Mouse (Mus musculus): ENCODE measurements around the gene Gad2.

Gad2 gene

DNA sequence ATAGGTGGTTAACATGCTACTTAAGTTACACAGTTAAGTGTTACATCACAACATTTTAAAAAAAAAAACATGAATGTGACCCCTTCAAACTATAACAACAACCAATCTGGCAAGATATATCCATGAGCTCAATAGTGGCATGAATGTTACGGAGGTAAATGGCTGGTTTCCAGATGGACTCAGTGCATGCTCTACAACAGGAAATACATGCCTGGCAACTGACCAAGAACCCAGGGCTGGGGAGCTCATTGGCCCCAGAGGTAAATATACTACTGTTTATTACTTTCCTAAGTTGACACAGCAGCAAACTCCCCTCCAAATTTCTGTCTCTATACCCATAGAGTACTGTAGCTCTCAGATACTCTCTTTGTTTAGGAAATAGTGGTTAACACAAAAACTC lies 26.4 kb downstream of the Gad2 start:
- DNase-seq = no peak

DNA sequence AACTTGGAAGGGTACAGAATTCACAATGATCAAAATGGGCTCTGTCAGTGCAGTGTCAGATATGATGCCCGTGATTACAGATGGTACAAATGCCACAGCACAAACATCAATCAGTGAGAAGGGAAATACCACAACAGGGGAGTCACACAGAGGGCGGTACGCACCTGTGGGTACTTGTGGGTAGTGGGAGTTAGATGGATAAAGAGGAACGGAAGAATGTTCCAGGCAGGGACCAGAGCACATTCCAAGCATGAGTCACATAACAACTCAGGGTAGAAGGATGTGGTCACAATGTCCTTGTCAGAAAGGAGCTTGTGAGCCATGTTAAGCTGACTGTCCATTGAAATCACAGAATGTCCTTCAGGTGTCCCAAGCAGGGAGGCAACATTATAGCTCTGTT lies 29.8 kb downstream of the Gad2 start:
- no peak for DNase-seq

- DNase-seq = no peak
These were observed 41.7 kb downstream of the Gad2 start for GRCm38 (mm10) chr2:22663731-22664130.

DNA sequence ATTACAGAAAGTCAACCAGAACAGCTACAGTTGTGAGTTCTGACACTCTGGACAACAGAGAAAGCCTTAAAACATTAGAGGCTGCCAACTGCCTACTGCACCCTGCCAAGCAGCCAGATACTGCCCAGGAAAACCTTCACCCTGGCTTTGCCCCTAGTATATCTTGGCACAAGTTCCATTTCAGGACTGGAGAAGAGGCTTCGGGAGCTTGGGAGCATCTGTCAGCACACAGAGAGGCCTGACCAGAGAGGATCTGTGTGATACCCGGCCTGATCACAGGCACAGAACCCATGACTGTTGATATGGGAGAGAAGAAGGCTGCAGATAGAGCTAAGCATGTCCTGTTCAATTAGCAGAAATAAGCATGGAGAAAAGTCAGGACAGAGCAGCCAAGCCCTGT lies 48.4 kb downstream of the Gad2 start:
- no peak for DNase-seq

DNA sequence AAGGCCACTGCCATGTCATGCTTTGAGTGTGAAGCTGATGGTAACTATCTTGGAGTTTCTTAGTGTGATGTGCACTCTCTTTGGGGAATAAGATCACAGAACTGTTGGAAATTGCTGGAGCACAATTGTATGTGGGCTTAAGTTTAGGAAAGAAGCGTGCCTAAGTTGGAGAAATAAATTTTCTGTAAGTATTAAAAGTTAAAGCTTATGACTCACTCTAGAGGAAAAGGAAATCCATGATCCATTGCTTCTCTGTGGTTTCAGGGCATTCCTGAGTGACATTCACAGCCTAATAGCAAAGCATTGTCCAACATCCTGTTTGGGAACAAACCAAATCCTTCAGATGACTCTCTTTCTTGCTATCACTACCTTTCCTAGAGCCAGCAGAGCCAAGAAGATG lies 49.3 kb downstream of the Gad2 start:
- no peak for DNase-seq

DNA sequence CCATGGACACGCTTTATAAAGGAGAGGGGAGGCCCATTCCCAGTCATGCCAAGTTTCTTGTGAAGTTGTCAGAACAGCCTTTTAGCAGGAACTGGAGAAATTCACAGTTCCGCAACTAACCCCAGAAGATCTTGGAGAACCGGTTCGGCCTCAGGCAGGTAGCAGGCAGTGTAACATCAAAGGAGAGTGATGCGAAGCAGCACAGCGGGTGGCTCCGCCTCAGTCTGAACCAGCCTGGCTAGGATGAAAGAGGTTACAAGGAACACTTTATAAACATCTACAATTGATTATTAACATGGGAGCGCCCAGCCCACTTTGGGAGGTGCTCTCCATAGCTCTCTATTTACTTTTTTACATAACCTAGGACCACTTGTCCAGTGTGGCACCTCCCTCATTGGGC lies 55.1 kb downstream of the Gad2 start:
- no peak for DNase-seq

DNA sequence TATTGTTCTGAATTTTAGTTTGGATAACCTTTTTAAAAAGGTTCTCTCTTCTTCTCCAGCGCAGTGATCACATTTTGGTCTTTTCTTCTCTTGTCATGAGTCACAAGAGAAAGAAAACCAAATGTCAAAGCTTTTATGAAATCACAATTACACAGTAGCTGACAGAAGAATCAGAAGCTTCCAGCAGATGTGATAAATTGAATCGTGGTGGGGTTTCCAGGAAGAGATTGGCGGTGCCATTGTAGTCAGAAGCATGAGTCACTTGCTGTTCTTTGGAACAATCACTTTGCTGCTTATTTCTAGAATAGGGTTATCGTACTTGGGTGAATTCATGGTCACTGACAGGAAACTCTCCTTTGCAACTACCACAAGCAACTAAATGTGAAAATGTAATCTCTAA lies 57.9 kb downstream of the Gad2 start:
- no peak for DNase-seq

DNA sequence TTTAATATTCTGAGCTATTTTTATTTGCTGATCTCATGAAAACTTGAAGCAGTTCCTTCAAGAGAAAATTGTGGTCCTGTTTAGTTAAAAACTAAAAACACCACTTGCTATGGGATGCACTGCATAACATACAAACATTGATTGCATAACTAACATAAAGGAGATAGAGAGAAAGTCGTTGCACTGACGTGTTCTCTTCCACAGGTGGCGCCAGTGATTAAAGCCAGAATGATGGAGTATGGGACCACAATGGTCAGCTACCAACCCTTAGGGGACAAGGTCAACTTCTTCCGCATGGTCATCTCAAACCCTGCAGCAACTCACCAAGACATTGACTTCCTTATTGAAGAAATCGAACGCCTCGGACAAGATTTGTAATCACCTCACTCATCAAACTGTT lies 68.0 kb downstream of the Gad2 start:
- peak in 1 of 2 experiments; percentile 2 for DNase-seq

GRCm38 (mm10) chr2:22704780-22705727 lies 83.0 kb downstream of the Gad2 start:
- DNase-seq = no peak

GRCm38 (mm10) chr2:22706233-22706632 lies 84.2 kb downstream of the Gad2 start:
- no peak for DNase-seq

DNA sequence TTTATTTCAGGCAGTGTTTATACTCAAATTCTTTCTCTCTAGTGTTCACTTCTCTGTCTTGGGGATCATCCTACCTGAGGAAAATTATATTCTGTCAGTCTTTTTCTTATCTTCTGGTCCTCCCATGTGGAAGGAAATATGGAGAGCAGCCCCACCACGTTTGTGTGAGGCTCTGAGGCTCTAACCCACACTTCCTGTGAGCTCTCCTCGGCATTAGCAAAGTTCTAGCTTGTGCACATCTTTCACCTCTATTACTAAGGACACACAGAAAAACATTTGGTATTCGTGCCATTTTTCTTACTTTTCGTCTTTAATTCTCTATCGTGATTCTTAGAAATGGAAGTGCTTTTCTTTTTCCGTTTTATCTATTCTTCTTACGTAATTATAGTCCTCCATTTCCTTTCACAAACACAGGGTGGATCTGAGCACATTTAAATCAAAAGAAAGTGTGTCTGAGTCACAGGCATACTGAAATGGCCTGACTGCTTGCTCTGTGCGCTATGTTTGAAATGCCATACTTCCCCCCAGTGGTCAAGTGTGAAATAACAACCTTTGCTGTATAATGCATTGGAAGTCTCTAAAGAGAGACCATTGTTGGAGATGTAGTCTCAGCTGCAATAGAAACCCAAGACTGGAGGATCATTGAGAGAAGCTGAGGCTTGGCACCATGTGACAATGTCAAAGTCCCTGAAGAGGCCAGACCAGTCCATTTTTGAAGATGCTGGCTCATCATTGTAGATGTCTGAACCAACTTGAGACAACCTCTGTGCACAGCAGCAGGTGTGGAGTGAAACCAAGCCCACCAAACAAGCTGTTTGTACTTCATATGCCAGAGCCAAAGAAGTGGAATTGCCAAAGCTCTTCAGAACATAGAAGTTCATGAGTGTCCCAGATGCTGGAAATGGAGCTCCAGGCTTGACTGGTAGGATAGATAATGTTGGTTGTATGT lies 99.8 kb downstream of the Gad2 start:
- DNase-seq = peak; percentile 60 to 67

GRCm38 (mm10) chr2:22723927-22724534 lies 102.0 kb downstream of the Gad2 start:
- DNase-seq = no peak

DNA sequence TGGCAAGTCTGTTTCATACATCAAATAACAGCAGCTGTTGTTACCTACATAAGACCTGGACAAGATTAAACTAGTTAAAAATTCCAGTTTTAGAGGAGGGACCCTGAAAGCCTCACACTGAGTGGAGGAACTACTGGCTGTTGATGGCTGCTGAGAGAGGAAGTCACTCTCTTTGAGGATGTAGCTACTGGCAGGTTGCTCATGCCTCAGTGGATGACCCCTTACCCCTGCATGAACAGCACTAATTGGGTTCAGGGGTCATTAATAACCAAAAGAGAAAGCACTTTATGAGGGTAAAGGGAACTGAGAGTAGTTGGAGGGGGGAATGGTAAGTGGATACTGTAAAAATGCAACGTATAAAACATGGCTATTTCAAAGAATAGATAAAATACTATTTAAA lies 105.1 kb downstream of the Gad2 start:
- DNase-seq = no peak

DNA sequence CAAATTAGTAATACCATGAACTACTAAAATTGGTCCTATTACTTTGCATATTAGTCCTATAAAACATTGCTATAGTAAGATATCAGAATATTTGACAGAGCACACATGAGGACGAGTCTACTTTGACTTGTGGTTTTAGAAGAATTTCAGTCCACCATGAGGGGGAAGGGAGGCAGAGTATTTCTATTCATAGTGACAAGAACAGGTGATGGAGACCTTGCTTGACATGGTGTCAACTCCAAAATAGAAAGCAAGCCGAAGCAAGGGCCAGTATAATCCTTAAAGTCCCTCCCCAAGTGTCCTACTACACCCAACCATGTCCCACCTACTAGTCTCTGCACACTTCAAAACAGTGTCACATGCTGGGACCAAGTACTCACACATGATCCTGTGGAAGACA lies 114.1 kb downstream of the Gad2 start:
- DNase-seq = no peak

DNA sequence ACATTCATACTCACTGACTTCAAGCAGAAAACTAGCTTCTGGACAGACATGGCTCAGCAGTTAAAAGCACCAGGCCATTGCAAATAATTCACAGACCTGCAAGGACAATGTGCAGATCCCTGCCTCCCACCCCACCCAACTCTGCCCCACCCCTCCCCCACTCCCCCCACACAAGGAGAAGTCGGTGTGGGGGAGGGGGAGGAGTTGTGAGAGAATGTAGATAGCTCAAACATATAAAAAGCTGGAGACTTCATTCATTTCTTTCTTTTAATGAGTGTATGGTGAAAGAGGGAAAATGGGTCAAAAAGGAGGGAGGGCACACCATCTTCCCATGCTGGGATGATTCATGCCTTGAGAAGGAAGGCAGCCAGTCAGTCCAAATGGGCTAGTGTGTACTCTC lies 117.4 kb downstream of the Gad2 start:
- peak in 1 of 2 experiments; percentile 57 for DNase-seq

- no peak for DNase-seq
These were observed 118.4 kb downstream of the Gad2 start for GRCm38 (mm10) chr2:22740441-22740840.

- DNase-seq = peak in 1 of 2 experiments; percentile 51
These were observed 119.2 kb downstream of the Gad2 start for GRCm38 (mm10) chr2:22741222-22741621.

All from kidney, postnatal 36 days (tissue).